Mouse (Mus musculus): ENCODE measurements around the gene Abcc4.
A peak's percentile ranks its signal among the peaks of the same experiment; 100 is the strongest.
"Not testable (repeated sequence)": the region's sequence is repeated elsewhere in the genome, so short reads cannot be mapped to it uniquely, and the experiment has no call there.

Gene Abcc4

DNA sequence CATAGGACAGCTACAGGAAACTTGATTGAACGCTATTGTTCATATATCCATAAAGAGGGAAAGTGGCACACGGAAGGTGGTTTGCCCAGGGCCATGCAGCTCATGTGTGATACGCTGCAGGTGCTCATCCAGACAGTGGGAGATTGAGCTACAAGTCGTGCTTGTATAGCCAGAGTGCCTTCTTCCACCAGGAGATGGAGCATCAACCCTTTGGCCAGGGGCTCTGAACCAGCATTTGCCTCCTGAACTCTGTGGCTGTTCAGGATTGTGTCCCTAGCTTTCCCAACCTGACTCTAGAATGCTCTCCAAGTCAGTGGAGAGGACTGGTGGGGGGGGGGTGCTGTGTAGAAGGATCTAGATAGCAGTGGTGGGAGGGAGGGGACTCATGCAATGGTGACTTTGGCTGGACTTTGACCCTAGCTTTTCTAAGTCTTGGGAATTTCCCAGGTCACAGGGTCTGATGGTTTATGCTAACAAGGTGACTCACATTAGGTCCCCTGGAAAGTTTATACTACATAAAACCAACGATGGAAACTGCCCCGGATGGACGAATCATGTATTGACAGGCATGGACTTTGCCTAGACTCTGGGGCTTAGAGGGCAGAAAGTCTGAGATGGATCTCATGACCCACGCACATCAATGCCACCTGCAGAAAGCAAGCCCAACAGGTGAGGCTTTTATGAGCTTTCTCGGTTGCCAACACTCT, 27.6 kb downstream of the Abcc4 start:
- no peak for ATAC-seq (ENCODE audit: low TSS enrichment)

DNA sequence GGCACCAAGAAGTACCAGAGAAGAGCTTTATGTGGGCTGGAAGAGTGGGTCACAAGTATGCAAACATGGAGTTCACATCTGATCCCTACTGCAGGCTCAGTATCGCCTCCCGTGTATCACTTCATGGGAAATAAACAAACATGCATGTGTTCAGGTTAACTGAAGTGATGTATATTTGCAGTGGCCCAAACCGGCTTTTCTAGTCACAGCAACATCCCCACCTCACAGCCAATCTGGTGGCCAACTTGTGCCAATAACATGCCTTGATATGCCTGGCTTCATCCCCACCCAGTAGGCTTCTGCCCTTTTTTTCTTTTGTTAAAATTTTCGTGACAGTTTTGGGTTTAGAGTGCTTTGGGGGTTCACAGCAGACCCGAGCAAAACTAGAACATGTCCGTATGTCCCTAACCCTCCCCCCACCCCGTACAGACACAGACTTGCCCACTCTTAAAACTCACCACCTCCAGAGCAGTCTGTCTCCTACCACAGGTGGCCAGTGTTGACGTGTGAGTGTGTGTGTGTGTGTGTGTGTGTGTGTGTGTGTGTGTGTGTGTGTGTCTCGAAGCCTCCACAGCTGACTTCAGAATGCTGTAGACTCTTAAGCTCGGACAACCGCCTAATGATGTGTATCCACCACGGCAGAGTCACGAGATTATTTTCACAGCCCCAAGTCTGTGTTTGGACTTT, 29.6 kb downstream of the Abcc4 start:
- ATAC-seq (ENCODE audit: low TSS enrichment) = 0 out of 2 replicates have a peak, but pooled peaks have one; percentile 9

DNA sequence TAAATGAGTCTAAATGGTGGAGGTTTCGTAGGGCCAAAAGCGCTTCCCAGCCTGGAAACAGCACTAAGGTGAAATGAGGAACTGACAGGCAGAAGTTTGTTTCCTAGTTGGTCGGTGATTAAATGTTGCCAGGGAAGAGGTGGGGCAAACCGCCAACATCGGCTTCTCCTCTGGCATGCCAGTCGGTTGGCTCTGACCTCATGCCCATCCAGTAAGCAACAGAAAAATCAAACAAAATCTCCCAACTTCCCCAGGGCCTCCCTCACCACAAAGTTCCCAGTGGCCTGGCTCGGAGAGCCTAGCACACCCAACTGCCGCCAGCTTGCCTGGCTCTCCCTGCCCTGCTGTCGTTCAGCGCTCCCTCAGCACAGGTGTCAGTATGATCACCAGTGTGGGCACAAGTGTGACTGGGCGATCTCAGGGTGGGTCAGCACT, 31.3 kb downstream of the Abcc4 start:
- no peak for ATAC-seq (ENCODE audit: low TSS enrichment)

DNA sequence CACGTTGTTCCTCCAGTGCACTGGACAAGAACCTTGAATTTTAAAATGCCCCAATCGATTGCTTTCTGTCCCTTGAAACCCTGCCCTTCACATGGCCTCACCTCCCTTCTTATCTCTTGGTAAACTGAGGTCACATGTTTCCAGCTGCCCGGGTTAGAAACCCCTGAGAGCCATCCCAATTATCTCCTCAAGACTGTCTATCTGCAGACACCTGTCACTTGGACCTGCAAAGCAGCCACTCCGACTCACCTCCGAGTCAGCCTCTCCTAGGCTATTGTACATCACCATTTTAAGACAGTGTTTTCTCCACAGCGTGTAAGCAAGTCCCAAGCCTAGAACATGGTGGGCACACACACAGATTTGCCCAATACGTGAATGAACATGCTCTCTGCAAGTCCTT, 31.8 kb downstream of the Abcc4 start:
- ATAC-seq (ENCODE audit: low TSS enrichment) = no peak

DNA sequence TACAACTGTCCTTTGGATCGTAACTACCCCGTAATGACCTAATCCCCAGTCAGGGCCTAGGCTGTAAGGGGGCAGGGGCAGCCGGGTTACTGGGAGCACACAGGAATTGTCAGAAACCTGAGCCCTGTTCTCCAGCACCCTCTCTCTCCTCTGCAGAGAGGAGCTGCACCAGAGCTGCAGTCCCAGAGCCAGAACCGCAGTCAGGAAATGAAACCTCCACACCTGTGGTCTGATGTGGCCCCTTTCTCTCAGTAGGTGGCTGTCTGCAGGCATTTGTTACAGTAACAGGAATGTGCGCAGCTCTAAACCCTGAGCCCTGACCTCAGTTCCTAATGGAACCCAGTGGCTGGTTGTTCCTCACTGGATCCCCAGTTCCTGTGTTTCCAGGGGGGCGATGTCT, 32.5 kb downstream of the Abcc4 start:
- no peak for ATAC-seq (ENCODE audit: low TSS enrichment)

DNA sequence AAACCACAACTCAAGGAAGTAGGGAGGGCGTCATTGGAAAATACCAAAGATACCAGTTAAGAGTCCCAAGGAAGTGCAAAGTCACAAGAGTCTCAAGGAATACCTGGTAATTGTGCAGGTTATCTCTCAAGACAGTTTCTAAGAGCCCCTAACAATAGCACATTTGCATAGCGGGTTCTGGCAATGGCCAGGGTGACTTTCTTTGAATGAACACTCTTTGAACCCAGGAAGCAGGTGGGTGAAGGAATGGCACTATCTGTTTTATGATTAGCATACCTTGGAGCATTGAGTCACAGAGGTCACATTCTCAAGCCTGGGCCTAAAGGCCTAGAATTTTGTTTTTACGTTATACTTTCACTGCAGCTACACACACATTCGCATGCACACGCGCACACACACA, 33.1 kb downstream of the Abcc4 start:
- ATAC-seq (ENCODE audit: low TSS enrichment) = not testable (repeated sequence)

DNA sequence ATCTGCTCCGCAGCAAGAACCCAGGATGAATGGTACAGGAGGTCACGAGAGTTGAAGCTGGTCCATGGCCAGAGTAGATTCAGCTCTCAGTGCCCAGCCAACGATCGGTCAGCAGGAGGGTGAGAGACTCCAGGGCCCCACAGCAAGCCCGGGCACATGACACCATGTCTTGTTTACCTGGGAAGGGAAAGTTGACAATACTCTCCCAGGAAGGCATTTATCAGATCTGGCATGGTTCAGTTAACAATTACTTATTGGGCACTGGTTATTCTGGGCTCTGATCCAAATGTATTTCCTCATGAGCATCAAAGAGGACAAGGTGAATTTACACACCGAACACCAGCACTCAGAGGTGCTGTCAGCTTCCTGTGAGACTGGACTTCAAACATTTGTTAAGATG, 38.5 kb downstream of the Abcc4 start:
- ATAC-seq (ENCODE audit: low TSS enrichment) = no peak

DNA sequence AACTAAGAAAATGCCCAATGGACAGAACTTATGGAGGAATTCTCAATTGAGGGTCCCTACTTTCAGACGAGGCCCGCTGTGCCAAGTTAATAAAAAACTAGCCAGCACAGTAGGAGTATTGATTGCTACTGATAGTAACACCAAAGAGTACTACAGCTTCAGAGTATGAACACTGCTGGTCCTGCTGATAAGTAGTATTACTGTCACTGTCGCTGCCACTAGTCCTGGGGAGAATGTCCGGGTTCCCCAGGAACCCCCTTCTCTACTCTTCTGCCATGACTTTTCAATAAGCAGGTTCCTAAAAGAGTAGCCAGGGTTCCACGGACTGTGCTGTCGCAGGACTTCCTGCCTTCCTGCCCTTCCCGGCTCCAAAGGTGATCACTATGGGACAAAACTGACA, 41.4 kb downstream of the Abcc4 start:
- ATAC-seq (ENCODE audit: low TSS enrichment) = no peak

DNA sequence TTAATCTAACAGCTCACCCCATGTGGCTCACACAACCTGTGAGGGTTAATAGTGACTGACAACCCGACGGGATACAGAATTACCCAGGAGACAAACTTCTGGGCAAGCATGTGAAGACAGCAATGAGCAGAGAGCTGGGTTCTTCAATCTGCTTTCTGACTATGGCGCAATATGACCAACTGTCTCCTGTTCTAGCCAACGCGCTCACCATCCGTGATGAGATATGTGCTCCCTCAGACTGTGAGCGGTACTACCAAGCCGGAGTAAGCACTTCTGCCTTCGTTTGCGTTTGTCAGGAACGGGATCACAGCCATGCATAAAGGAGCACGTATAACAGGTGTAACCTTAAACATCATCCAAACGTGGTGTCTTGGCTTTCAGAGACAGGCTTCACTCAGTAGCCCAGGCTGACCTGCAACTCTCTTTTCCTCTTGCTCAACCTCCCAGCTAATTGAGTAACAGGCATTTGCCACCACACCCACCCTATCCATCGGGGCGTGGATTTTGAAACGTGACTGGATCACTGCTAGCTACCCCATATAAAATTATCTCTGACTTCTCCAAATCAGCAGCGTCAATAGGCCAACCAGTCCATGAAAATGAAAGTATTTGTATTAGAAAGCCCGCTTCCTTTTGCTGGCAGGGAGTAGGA, 43.3 kb downstream of the Abcc4 start:
- peak; percentile 73 for ATAC-seq (ENCODE audit: low TSS enrichment)

DNA sequence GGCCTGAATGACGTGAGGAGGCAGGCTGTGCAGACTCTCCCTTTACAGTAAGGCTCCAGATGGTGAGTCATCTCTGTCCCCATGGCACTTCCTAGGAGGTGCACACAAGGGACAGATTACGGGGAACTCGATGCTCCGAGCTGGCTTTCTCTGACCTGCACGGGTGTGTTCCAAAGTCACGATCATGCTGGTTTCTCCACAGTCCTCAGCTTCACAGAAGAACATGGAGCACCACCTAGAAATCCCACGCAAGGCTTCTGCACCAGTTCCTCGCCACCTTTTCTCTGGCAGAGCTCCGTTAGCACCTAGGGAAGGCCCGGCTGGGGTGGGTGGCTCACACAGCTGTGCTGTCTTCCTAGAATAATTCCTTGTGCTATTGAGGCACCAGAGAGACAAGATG, 43.9 kb downstream of the Abcc4 start:
- peak; percentile 87 for ATAC-seq (ENCODE audit: low TSS enrichment)

DNA sequence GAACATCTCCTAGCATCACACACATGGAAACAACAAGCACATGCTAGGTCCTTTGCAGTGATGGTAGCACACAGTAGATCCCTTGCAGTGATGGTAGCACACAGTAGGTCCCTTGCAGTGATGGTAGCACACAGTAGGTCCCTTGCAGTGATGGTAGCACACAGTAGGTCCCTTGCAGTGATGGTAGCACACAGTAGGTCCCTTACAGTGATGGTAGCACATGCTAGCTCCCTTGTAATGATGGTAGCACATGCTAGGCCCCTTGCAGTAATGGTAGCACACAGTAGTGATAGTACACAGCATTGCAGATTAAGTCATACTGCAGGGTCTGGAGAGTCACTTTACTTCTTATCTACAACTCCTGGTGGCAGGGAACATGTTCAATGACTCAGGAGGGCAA, 46.8 kb downstream of the Abcc4 start:
- no peak for ATAC-seq (ENCODE audit: low TSS enrichment)

DNA sequence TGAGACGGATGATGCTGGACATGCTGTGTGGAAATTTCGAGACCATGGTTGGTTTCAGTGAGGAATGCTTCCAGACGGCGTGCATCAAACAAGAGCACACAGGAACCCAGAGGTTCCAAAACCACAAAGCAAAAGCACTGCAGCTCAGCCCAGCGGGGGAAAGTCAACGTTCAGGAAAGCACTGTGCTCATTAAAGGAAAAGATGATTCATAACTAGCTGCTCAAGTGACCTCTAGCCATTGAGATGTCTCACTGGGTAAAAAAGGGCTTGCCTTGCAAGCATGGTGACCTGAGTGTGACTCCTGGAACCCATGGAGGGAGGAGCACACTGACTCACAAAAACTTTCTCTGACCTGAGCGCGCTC, 47.7 kb downstream of the Abcc4 start:
- ATAC-seq (ENCODE audit: low TSS enrichment) = no peak

DNA sequence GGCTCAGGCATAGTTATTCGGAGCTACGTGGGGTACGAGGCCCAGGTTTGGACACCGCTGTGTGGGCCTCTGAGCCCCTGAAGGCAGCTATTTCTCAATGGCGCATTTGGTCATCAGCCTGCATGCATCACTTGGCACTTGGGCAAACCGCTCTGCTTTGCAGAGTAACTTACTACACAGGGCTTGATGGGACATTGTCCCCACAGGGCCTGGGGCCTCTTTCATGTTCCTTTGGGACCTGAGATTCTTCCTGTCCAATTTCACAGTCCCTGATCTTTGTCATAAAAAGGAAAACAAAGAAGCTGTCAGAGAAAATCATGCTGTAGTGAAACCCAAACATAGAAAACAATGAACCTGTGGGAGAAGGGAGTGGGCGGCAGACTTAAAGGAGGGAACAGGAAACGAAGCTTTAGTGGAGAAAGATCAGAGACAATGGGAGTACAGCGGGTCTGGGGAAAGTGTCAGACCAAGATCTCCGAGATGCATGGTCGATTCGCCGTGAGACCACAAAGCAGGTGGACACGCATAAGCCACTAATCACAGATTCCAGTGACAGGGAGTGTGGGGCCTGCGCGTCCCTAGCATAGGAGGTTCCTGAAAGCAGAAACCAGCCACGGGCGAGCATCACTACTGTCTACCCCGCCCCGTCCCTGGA, 48.2 kb downstream of the Abcc4 start:
- ATAC-seq (ENCODE audit: low TSS enrichment) = no peak

DNA sequence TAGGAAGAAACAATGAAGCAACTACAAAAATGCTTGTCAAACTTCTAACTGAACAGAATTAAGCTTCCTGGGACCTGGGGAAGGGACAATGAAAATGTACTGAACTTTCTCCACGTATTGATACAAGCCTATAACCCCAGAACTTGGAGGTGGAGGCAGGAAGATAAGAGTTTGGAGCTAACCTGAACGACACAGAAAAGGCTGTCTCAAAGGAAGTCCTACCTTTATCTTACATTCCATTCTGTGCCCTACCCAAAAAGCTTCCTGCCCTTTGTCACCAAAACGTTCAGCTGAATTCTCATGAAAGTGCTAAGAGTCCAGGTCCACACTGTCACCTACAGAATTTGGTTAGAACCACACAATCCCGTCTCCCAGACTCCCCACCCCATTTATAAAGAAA, 48.8 kb downstream of the Abcc4 start:
- ATAC-seq (ENCODE audit: low TSS enrichment) = no peak

DNA sequence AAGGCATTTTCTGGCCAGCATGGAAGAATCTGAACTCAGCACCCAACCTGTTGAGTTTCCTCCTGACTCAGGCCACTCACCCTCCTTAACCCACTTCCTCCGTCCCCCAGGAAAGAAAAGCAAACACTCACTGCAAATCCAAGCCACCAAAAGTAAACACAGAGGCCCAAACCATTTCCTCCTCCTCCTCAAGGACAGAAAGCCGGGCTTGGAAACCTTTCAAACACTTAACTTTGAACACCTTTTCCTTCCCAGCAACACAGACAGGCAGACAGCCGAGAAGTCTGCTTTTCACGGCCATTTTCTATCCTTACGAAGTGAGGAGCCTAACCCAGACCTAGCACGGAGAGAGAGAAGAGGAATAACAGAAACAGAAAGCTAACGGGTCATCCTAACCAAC, 50.0 kb downstream of the Abcc4 start:
- ATAC-seq (ENCODE audit: low TSS enrichment) = no peak

DNA sequence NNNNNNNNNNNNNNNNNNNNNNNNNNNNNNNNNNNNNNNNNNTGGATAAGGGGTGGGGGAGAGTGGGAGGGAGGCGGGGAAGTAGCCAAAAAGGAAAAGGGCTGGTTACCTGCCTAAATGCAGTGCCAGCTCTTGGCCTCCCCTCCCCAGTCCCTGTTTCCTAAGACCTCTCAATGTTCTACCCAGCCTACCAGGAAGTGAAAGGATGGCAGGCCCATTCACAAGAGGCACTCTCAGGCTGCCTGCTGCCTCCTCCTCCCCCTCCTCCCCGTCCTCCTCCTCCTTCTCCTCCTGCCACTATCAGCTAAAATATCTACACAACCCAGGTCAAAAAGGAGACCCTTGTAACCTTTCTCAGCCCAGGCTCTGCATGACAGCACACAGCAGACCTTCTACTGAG, 51.1 kb downstream of the Abcc4 start:
- ATAC-seq (ENCODE audit: low TSS enrichment) = no peak

DNA sequence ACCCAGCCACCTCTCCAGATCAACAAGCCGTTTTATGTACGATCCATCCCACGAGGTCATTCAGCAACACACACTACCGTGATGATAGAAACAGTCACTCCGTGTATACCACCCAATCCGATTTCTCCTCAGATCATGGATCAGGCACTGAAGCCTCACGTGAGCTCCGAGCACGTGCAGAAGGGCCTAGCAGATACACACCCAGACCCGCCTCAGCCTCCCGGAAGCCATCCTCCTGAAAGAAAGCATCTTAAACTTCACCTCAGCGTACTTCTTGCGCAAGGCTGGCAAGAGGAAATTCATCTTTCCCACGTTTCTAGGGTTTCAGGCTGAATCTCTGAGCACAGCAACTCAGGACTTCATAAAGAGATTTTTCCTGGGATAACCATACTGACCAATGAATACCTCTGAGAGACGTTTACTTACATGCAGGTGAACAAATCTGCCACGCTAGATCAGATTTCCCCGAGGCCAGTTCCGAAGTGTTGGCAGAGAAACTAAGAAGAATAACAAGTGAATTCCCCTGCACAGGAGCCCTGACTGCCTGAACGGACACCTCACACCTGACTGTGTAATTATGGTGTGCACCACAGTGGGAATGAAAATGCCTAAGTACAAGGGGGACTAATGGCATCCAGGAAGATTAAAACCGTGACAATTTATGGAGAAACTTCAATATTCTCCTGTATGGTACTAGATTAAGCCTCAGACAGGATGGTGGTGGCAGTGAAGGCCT, 54.1 kb downstream of the Abcc4 start:
- no peak for ATAC-seq (ENCODE audit: low TSS enrichment)

DNA sequence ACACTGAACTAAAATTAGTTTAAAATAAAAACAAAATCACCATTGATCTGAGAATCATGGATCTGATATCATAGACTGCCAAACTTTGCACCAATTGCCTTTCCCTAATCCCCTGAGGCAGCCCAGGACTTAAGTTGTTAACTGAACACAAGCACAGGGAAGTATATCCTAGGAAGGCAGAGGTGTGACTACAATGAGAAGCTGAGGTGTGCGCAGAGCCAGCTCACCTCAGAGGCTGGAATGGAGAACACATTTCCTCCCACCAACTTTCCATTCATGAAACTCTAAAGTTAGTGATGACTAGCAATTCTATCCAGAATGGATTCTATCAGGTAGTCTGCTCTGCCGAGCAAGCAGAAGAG, 56.1 kb downstream of the Abcc4 start:
- no peak for ATAC-seq (ENCODE audit: low TSS enrichment)

DNA sequence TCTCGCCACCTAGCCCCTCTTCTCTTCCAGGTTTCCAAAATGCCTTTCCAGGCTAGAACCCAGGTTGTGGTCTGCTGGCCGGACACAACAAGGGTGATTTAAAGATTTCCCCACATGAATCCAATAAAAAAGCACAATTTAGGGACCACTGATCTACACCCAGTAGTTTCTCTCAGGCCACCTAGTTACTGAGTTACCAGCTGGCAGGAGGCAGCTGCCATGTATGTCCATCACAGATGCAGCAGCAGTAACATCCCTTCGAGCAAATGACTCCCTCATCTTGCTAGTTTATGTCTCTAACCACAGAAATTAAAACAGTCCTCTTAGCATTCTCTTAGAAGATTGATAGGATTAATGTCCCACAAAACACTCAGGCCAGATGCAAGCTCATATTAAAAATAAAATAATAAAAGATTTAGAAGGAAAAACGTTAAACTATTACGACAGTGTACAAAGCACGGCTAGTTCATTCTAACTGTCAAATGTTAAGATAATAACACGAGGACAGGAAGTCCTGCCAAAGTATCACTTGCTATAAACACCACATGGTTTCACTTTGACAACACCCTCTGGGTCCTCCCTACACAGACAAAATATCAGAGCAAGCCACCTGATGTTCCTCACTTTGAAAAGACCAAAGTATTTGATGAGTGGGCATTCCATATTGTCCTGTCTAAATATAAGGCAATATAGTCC, 56.7 kb downstream of the Abcc4 start:
- no peak for ATAC-seq (ENCODE audit: low TSS enrichment)

DNA sequence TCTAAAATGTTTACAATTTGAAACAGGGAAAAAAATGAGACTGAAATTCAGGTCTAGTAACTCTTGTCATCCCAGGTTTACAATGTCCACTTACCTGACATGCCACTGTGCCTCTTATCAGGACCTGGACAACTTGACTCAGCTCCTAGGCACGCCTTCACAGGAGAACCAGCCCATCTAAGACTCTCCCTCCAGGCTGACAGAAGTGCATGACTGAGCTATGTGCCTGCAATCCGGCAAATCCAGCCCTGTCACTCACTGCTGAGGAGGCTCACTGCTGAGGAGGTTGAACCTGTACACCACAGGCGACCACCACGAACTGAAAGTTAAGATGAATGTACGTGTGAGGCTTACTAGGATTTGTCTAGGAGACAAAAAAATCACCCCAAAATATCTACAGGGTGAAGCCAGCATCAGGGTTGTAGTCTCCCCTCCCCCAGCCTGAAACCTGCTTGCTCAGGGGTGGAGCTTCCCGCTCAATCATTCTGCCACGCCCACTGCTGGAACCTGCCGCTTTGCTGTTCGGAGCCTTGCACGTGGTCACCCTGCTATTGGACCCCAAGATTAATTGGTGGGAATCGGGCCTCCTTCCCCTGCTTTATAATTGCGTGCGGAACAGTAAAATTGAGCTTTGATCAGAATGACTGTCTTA, 63.0 kb downstream of the Abcc4 start:
- ATAC-seq (ENCODE audit: low TSS enrichment) = not testable (repeated sequence)

DNA sequence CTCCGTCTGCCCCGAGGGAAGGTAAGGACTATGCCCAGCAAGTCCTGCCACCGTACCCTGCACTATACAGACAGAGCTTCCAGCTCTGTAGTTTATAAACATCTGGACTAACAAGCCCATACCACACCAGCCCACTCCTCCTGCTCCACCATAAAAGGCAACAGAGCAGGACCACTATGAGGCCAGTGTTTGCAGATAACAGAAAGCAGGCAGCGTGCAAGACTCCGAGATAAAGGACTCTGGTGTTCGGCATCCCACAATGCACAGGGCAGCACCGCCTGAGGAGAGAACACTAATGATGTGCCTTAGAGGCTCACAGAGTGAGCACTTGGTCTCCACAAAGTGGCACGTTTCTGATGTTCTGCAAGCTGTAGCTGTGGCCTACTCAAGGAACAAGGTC, 63.9 kb downstream of the Abcc4 start:
- no peak for ATAC-seq (ENCODE audit: low TSS enrichment)
